Mouse (Mus musculus) lung, embryonic 16.5 days (tissue): ENCODE results near the gene Thoc3. TPM values are rescaled to one million over a fixed set of nuclear protein-coding genes. Genes with fewer than 3 reads are reported as not detected.

Experiments
- polyA plus RNA-seq: library from polyadenylated mRNA; unstranded; fragments of >200 nt; fragmentation: Nextera tagmentation; extraction: Ambion mirVana; gene quantifications from 2 replicates; pipeline ENCODE4 v1.2.1, GENCODE M21; 2015

The Thoc3 gene
- polyA plus RNA-seq, 1 experiment from 2014 or later: 101 TPM

Other genes with a start within 250 kb of the Thoc3 start
- 5.0 and 5.3 TPM in 2 replicates for gene Cplx2, start 97.5 kb downstream of the Thoc3 start, polyA plus RNA-seq
- 7.3 and 8.3 TPM in 2 replicates for gene Simc1, start 34.9 kb upstream of the Thoc3 start, polyA plus RNA-seq
- gene 4833439L19Rik, start 96.6 kb upstream of the Thoc3 start, polyA plus RNA-seq: 129 and 130 TPM in 2 replicates
- gene Arl10, start 106.2 kb upstream of the Thoc3 start, polyA plus RNA-seq: 25.3 and 28.6 TPM in 2 replicates
- 69.2 and 71.2 TPM in 2 replicates for gene Nop16, start 121.2 kb upstream of the Thoc3 start, polyA plus RNA-seq
- gene Higd2a, start 121.4 kb upstream of the Thoc3 start, polyA plus RNA-seq: 189 and 192 TPM in 2 replicates
- gene Cltb, start 142.5 kb upstream of the Thoc3 start, polyA plus RNA-seq: 46.2 and 47.8 TPM in 2 replicates
- 72.1 and 78.6 TPM in 2 replicates for gene Faf2, start 152.9 kb upstream of the Thoc3 start, polyA plus RNA-seq
- gene Rnf44, start 225.1 kb upstream of the Thoc3 start, polyA plus RNA-seq: 44.7 and 49.4 TPM in 2 replicates
- 0.30 TPM in 1 of 2 replicates, not detected in the other for gene Cdhr2, start 232.6 kb upstream of the Thoc3 start, polyA plus RNA-seq